Mouse (Mus musculus): ENCODE measurements at regions not wholly inside any gene's neighbourhood (a gene's known extent, or its start where the extent isn't known, plus 50 kb on each side); places are given as distances from the start of the nearest gene placed in this dataset.

DNA sequence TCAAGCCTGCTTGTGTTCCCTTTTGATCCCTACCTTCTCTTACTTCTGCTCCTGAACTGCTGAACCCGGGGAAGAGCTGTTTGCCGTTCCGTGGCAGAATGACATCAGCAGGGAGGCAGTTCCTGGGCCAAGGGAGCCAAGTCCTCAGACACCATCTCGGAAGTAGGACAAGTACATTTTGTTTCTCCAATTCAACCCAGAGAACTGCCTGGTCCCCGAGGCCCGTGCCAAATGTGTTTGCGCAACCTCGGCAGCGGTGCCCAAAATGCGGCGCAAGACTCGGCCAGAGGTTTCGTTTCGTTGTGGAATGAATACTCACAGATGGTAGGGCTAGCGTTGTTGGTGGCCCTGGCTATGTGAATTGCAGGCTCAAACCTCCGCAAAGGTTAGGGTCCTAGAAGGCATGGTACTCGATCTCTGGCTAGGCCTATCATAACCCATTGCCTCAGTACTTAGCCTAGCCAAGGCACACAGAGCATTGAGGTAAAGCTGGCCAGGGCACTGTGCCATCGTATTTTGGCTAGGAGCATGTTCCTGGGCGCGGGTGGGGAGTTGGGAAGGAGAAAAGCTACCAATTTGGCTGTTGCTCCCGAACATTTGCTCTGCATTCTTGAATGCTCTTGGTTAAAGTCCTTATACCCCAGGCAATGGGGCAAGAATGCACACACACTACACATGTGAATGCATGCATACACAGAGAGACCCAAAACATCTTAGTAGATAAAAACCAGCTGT, 333.0 kb downstream of the Foxo1 start:
- no peak overlapping the region for H3K4me2 ChIP-seq (replicated peaks; ENCODE audit: low read depth, low read length)
- H3K4me3 ChIP-seq (ENCODE audit: low read length), result no peak overlapping the region
- no peaks in the 10 kb centered on the region for H3K9me3 ChIP-seq (ENCODE audit: control insufficient read depth, low read length)
- 91% methylated on average over 21 of the region's 21 CpGs for WGBS
- no peak for ATAC-seq (ENCODE audit: low FRiP score, low TSS enrichment)
- H3K36me3 ChIP-seq (ENCODE audit: control insufficient read depth, insufficient read depth, low read length), result no peaks in the 10 kb centered on the region
- H3K27ac ChIP-seq (ENCODE audit: low read depth, low read length), result no peak overlapping the region
- H3K4me1 ChIP-seq (ENCODE audit: control insufficient read depth, insufficient read depth, low read length), result no peaks in the 10 kb centered on the region
- no peak overlapping the region for H3K9ac ChIP-seq (ENCODE audit: low read depth, low read length)
- H3K27me3 ChIP-seq (ENCODE audit: control insufficient read depth, insufficient read depth, low read length), result no peaks in the 10 kb centered on the region

DNA sequence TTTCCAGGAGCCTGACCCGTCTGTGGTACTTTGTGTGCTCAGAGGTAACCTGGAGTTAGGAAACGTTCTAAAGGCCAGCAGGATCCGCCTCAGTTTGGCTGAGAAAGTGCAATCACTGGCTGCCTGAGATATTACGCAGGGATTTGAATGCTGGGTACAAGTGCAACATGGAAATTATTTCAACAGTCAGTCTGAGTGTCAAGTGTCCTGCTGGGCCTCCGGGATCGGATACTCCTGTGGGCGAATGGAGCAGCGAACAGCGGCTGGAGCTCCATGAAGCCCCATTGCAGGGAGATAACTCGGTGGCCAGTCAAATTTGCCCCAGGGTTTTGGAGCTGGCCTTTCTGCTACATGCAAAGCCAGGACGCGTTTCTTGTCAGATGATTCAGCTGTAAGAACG, 332.4 kb downstream of the Foxo1 start:
- Histone ChIP-seq H3K9me3 (ENCODE audit: control insufficient read depth, low read length) (no peaks in the 10 kb centered on the region), H3K4me1 (ENCODE audit: control insufficient read depth, insufficient read depth, low read length) (no peaks in the 10 kb centered on the region), H3K36me3 (ENCODE audit: control insufficient read depth, insufficient read depth, low read length) (no peaks in the 10 kb centered on the region), H3K27ac (ENCODE audit: low read depth, low read length) (no peak overlapping the region), H3K4me3 (ENCODE audit: low read length) (no peak overlapping the region), H3K9ac (ENCODE audit: low read depth, low read length) (no peak overlapping the region), H3K27me3 (ENCODE audit: control insufficient read depth, insufficient read depth, low read length) (no peaks in the 10 kb centered on the region), H3K4me2 (replicated peaks; ENCODE audit: low read depth, low read length) (no peak overlapping the region)
- 83% methylated on average over 13 of the region's 13 CpGs for WGBS
- no peak for ATAC-seq (ENCODE audit: low FRiP score, low TSS enrichment)

DNA sequence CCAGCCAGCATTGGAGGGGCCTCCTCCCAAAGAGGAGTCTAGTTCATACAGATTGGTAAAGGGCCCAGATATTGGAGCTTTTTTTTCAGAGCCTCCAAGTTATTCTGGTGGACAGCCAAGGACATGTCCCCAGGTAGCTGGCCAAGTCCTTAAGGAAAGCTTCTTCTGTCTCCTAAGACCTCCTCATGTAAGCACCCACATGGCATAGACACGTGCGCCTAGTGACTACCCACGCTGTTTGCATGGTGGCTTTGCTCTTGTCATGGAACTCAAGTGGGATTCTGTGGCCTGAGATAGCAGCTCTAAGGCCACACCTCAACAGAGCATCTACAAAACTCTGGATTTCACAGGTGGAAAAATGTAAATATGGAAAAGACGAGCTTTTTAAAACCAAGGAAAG, 332.0 kb downstream of the Foxo1 start:
- no peak overlapping the region for H3K27ac ChIP-seq (ENCODE audit: low read depth, low read length)
- 94% methylated on average over 4 of the region's 4 CpGs for WGBS
- no peaks in the 10 kb centered on the region for H3K4me1 ChIP-seq (ENCODE audit: control insufficient read depth, insufficient read depth, low read length)
- no peak for ATAC-seq (ENCODE audit: low FRiP score, low TSS enrichment)
- H3K4me2 ChIP-seq (replicated peaks; ENCODE audit: low read depth, low read length), result no peak overlapping the region
- no peaks in the 10 kb centered on the region for H3K36me3 ChIP-seq (ENCODE audit: control insufficient read depth, insufficient read depth, low read length)
- H3K27me3 ChIP-seq (ENCODE audit: control insufficient read depth, insufficient read depth, low read length), result no peaks in the 10 kb centered on the region
- H3K4me3 ChIP-seq (ENCODE audit: low read length), result no peak overlapping the region
- no peaks in the 10 kb centered on the region for H3K9me3 ChIP-seq (ENCODE audit: control insufficient read depth, low read length)
- H3K9ac ChIP-seq (ENCODE audit: low read depth, low read length), result no peak overlapping the region

DNA sequence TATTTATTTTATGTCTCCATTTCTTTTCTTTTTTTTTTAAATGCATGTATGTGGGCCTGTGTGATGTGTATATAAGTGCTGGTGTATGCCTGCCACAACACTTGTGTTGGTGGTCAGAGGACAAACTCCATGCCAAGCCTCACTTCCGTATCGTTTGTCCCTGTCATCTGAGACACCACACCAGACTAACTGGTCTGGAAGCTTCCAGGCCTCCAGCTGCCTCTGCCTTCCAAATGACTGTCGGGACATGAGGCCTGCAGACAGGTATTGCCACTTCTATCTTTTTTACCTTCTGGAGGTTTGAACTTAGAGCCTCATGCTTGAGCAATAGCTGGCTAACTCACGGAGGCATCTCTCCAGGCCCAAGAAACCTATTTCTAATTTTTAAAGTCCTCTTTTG, 318.3 kb downstream of the Foxo1 start:
- Histone ChIP-seq H3K9ac (ENCODE audit: low read depth, low read length) (no peak overlapping the region), H3K4me2 (replicated peaks; ENCODE audit: low read depth, low read length) (no peak overlapping the region), H3K4me3 (ENCODE audit: low read length) (no peak overlapping the region), H3K9me3 (ENCODE audit: control insufficient read depth, low read length) (no peaks in the 10 kb centered on the region), H3K36me3 (ENCODE audit: control insufficient read depth, insufficient read depth, low read length) (no peaks in the 10 kb centered on the region), H3K27ac (ENCODE audit: low read depth, low read length) (no peak overlapping the region), H3K27me3 (ENCODE audit: control insufficient read depth, insufficient read depth, low read length) (no peaks in the 10 kb centered on the region), H3K4me1 (ENCODE audit: control insufficient read depth, insufficient read depth, low read length) (no peaks in the 10 kb centered on the region)
- 87% methylated on average over 4 of the region's 4 CpGs for WGBS
- no peak for ATAC-seq (ENCODE audit: low FRiP score, low TSS enrichment)

DNA sequence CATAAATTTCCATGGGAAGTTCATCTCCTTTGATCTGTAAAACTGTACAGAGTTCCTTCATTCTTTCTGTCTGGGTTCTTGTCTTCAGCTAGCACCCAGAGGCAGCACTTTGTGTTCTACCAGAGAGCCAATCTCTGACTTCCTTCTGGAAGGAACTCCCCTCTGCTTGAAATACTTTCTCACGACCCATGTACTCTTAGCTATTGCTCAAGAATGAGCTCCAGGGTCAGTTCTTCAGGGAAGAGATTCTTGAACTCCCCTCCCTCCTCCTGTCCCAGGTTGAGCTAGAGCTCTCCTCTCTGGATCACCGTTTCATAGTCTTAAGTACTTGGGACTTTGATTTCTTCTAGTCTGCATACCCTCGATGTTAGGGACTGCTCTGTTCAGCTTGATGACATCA, 311.8 kb downstream of the Foxo1 start:
- Histone ChIP-seq H3K27me3 (ENCODE audit: control insufficient read depth, insufficient read depth, low read length) (no peaks in the 10 kb centered on the region), H3K36me3 (ENCODE audit: control insufficient read depth, insufficient read depth, low read length) (no peaks in the 10 kb centered on the region), H3K27ac (ENCODE audit: low read depth, low read length) (no peak overlapping the region), H3K4me1 (ENCODE audit: control insufficient read depth, insufficient read depth, low read length) (no peaks in the 10 kb centered on the region), H3K9ac (ENCODE audit: low read depth, low read length) (no peak overlapping the region), H3K4me2 (replicated peaks; ENCODE audit: low read depth, low read length) (no peak overlapping the region), H3K9me3 (ENCODE audit: control insufficient read depth, low read length) (no peaks in the 10 kb centered on the region), H3K4me3 (ENCODE audit: low read length) (no peak overlapping the region)
- WGBS, result 83% methylated on average over 3 of the region's 3 CpGs
- no peak for ATAC-seq (ENCODE audit: low FRiP score, low TSS enrichment)

DNA sequence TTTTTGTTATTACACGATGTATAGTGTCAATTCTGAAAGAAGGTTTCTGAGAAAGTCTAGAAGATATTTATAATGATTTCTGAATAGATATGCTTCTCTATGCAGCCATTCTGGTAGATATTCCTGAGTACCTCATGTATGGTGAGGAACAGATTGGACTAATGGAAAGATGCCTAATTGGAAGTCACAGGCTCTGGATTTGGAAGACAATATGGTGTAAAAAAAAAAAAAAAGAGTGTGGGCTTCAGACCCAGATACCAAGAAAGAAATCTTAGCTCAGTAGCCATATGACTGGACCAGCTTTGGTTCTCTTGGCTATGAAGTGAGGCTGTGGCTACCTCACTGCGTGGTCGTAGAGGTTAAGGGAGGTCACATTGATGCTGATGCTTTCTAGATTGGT, 311.0 kb downstream of the Foxo1 start:
- ATAC-seq (ENCODE audit: low FRiP score, low TSS enrichment), result no peak
- H3K4me1 ChIP-seq (ENCODE audit: control insufficient read depth, insufficient read depth, low read length), result no peaks in the 10 kb centered on the region
- no peak overlapping the region for H3K27ac ChIP-seq (ENCODE audit: low read depth, low read length)
- H3K36me3 ChIP-seq (ENCODE audit: control insufficient read depth, insufficient read depth, low read length), result no peaks in the 10 kb centered on the region
- H3K9ac ChIP-seq (ENCODE audit: low read depth, low read length), result no peak overlapping the region
- H3K9me3 ChIP-seq (ENCODE audit: control insufficient read depth, low read length), result no peaks in the 10 kb centered on the region
- H3K27me3 ChIP-seq (ENCODE audit: control insufficient read depth, insufficient read depth, low read length), result no peaks in the 10 kb centered on the region
- no peak overlapping the region for H3K4me2 ChIP-seq (replicated peaks; ENCODE audit: low read depth, low read length)
- H3K4me3 ChIP-seq (ENCODE audit: low read length), result no peak overlapping the region
- 92% methylated on average over 3 of the region's 3 CpGs for WGBS

DNA sequence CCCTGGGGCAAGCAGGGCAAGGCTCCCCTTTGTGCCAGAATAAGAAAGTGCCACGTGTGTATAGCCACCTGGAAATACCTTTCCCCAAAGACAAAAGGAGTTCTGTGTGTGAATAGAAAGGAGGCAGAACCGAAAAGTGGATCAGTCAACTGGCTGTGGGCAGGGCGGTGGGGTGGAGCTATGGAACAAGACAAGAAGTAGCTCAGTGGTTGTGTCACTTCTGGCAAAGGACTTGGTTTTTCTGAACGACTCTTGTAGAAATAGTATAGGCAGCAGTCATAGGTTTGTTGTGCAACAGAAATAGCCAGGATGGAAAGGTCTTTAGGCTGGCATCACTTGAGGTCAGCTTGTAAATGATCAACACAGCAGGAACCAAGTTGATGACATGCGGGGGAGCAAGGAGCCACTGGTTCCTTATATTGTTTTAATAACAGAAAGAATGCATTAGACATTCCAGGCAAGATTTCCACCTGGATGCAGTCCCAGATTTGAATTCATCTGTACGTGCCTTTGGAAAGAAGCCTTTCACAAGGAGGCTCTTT, 308.6 kb downstream of the Foxo1 start:
- Histone ChIP-seq H3K4me3 (ENCODE audit: low read length) (no peak overlapping the region), H3K27ac (ENCODE audit: low read depth, low read length) (no peak overlapping the region), H3K9ac (ENCODE audit: low read depth, low read length) (no peak overlapping the region), H3K36me3 (ENCODE audit: control insufficient read depth, insufficient read depth, low read length) (no peaks in the 10 kb centered on the region), H3K4me2 (replicated peaks; ENCODE audit: low read depth, low read length) (no peak overlapping the region), H3K27me3 (ENCODE audit: control insufficient read depth, insufficient read depth, low read length) (no peaks in the 10 kb centered on the region), H3K9me3 (ENCODE audit: control insufficient read depth, low read length) (no peaks in the 10 kb centered on the region), H3K4me1 (ENCODE audit: control insufficient read depth, insufficient read depth, low read length) (no peaks in the 10 kb centered on the region)
- ATAC-seq (ENCODE audit: low FRiP score, low TSS enrichment), result no peak
- WGBS, result 72% methylated on average over 6 of the region's 6 CpGs

DNA sequence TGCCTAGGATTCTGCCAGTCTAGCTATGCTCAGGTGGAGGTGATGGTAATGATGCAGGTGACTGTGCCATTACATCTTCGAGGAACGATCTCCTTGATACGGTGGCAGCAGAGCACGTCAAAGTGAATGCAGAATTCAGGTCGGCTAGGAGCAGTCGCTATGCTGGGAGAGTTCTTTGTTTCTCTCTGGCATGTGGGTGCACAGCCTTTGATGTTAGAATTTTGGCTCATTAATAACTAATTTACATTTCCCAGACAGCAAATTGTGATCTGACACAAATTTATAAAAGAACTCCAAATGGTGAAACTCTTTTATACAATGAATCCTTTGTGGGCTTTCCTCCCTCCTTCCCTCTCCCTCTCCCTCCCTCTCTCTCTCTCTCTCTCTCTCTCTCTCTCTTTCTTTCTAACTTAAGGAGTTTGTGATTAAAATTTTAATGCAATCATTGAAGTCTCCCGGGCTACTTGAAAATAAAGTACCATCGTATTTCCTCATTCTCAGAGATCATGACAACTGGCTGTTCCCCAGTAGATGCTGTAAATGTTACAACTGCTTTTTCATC, 307.2 kb downstream of the Foxo1 start:
- H3K36me3 ChIP-seq (ENCODE audit: control insufficient read depth, insufficient read depth, low read length), result no peaks in the 10 kb centered on the region
- H3K9me3 ChIP-seq (ENCODE audit: control insufficient read depth, low read length), result no peaks in the 10 kb centered on the region
- WGBS, result 69% methylated on average over 8 of the region's 8 CpGs
- H3K27me3 ChIP-seq (ENCODE audit: control insufficient read depth, insufficient read depth, low read length), result no peaks in the 10 kb centered on the region
- ATAC-seq (ENCODE audit: low FRiP score, low TSS enrichment), result no peak
- no peak overlapping the region for H3K9ac ChIP-seq (ENCODE audit: low read depth, low read length)
- no peak overlapping the region for H3K4me3 ChIP-seq (ENCODE audit: low read length)
- no peak overlapping the region for H3K4me2 ChIP-seq (replicated peaks; ENCODE audit: low read depth, low read length)
- H3K4me1 ChIP-seq (ENCODE audit: control insufficient read depth, insufficient read depth, low read length), result no peaks in the 10 kb centered on the region
- no peak overlapping the region for H3K27ac ChIP-seq (ENCODE audit: low read depth, low read length)

DNA sequence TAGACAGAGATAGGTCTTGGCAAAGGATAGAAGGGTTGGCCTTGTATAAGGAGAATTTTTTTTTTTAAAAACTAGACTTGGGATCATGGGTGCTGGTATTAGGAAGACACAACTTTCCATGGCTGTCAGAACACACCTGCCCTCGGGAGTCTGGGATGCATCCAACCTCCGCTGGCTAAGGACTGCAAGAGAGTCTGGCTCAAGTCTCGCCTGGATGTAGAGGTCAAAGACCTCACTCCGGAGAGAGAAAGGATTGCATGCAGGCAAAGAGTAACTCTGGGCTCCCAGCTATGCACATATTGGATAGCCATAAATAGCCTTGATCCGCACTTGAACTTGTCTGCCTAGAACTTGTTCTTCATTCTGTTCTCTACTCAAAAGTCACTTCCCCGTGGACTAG, 306.2 kb downstream of the Foxo1 start:
- no peak for ATAC-seq (ENCODE audit: low FRiP score, low TSS enrichment)
- H3K9me3 ChIP-seq (ENCODE audit: control insufficient read depth, low read length), result no peaks in the 10 kb centered on the region
- 85% methylated on average over 6 of the region's 6 CpGs for WGBS
- H3K4me2 ChIP-seq (replicated peaks; ENCODE audit: low read depth, low read length), result no peak overlapping the region
- no peak overlapping the region for H3K4me3 ChIP-seq (ENCODE audit: low read length)
- no peaks in the 10 kb centered on the region for H3K36me3 ChIP-seq (ENCODE audit: control insufficient read depth, insufficient read depth, low read length)
- no peak overlapping the region for H3K9ac ChIP-seq (ENCODE audit: low read depth, low read length)
- no peaks in the 10 kb centered on the region for H3K4me1 ChIP-seq (ENCODE audit: control insufficient read depth, insufficient read depth, low read length)
- H3K27me3 ChIP-seq (ENCODE audit: control insufficient read depth, insufficient read depth, low read length), result no peaks in the 10 kb centered on the region
- no peak overlapping the region for H3K27ac ChIP-seq (ENCODE audit: low read depth, low read length)
